Mouse (Mus musculus): ENCODE results near the gene Elavl2. TPM values are rescaled to one million over a fixed set of nuclear protein-coding genes. Genes with fewer than 3 reads are reported as not detected.
A peak's percentile ranks its signal among the peaks of the same experiment; 100 is the strongest.

The Elavl2 gene
- polyA plus RNA-seq, 1 experiment from 2014 or later: 1.4 TPM

GRCm38 (mm10) chr4:91244554-91244953 is 156.0 kb downstream of the Elavl2 start:
- H3K9me3 ChIP-seq (replicated peaks): no peaks in the 10 kb centered on the region
- no peak overlapping the region for H3K4me2 ChIP-seq
- 0 out of 2 replicates have a peak, but pooled peaks cover 3% of the 10 kb centered on the region for H3K4me1 ChIP-seq (replicated peaks)
- no peaks in the 10 kb centered on the region for H3K27me3 ChIP-seq
- no peaks in the 10 kb centered on the region for H3K36me3 ChIP-seq
- H3K27ac ChIP-seq: no peak overlapping the region
- no peak for ATAC-seq (replicated peaks; ENCODE audit: insufficient number of reproducible peaks, insufficient read depth, low FRiP score, low read depth)
- H3K4me3 ChIP-seq: no peak overlapping the region
- H3K9ac ChIP-seq: no peak overlapping the region
- WGBS: 42% methylated on average over 9 of the region's 9 CpGs

- H3K4me1 ChIP-seq (replicated peaks): 0 out of 2 replicates have a peak, but pooled peaks cover 3% of the 10 kb centered on the region
- no peak overlapping the region for H3K9ac ChIP-seq
- WGBS: 81% methylated on average over 4 of the region's 4 CpGs
- no peak overlapping the region for H3K4me3 ChIP-seq
- no peaks in the 10 kb centered on the region for H3K9me3 ChIP-seq (replicated peaks)
- H3K27me3 ChIP-seq: no peaks in the 10 kb centered on the region
- H3K4me2 ChIP-seq: no peak overlapping the region
- no peaks in the 10 kb centered on the region for H3K36me3 ChIP-seq
- H3K27ac ChIP-seq: no peak overlapping the region
- no peak for ATAC-seq (replicated peaks; ENCODE audit: insufficient number of reproducible peaks, insufficient read depth, low FRiP score, low read depth)
Observed at GRCm38 (mm10) chr4:91243896-91244295, 156.7 kb downstream of the Elavl2 start.

- no peak for ATAC-seq (replicated peaks; ENCODE audit: insufficient number of reproducible peaks, insufficient read depth, low FRiP score, low read depth)
- Histone ChIP-seq H3K4me2 (no peak overlapping the region), H3K27ac (no peak overlapping the region), H3K4me1 (replicated peaks) (no peaks in the 10 kb centered on the region), H3K36me3 (no peaks in the 10 kb centered on the region), H3K4me3 (no peak overlapping the region), H3K27me3 (no peaks in the 10 kb centered on the region), H3K9me3 (replicated peaks) (no peaks in the 10 kb centered on the region), H3K9ac (no peak overlapping the region)
- WGBS: 73% methylated on average over 6 of the region's 6 CpGs
Observed at GRCm38 (mm10) chr4:91238739-91239485, 161.7 kb downstream of the Elavl2 start.

GRCm38 (mm10) chr4:91236976-91237375 is 163.6 kb downstream of the Elavl2 start:
- ATAC-seq (replicated peaks; ENCODE audit: insufficient number of reproducible peaks, insufficient read depth, low FRiP score, low read depth): no peak
- Histone ChIP-seq H3K4me3 (no peak overlapping the region), H3K27ac (no peak overlapping the region), H3K9ac (no peak overlapping the region), H3K9me3 (replicated peaks) (no peaks in the 10 kb centered on the region), H3K4me1 (replicated peaks) (no peaks in the 10 kb centered on the region), H3K36me3 (no peaks in the 10 kb centered on the region), H3K4me2 (no peak overlapping the region), H3K27me3 (no peaks in the 10 kb centered on the region)
- 46% methylated on average over 7 of the region's 7 CpGs for WGBS

- Histone ChIP-seq H3K27me3 (no peaks in the 10 kb centered on the region), H3K4me1 (replicated peaks) (no peaks in the 10 kb centered on the region), H3K9me3 (replicated peaks) (no peaks in the 10 kb centered on the region), H3K4me2 (no peak overlapping the region), H3K4me3 (no peak overlapping the region), H3K9ac (no peak overlapping the region), H3K36me3 (no peaks in the 10 kb centered on the region), H3K27ac (no peak overlapping the region)
- 78% methylated on average over 6 of the region's 6 CpGs for WGBS
- ATAC-seq (replicated peaks; ENCODE audit: insufficient number of reproducible peaks, insufficient read depth, low FRiP score, low read depth): no peak
Observed at GRCm38 (mm10) chr4:91234941-91235340, 165.6 kb downstream of the Elavl2 start.

- Histone ChIP-seq H3K9ac (no peak overlapping the region), H3K4me3 (no peak overlapping the region), H3K4me2 (no peak overlapping the region), H3K36me3 (no peaks in the 10 kb centered on the region), H3K4me1 (replicated peaks) (no peaks in the 10 kb centered on the region), H3K27me3 (no peaks in the 10 kb centered on the region), H3K27ac (no peak overlapping the region), H3K9me3 (replicated peaks) (no peaks in the 10 kb centered on the region)
- ATAC-seq (replicated peaks; ENCODE audit: insufficient number of reproducible peaks, insufficient read depth, low FRiP score, low read depth): no peak
- WGBS: 84% methylated on average over 6 of the region's 6 CpGs
Observed at GRCm38 (mm10) chr4:91233599-91233998, 167.0 kb downstream of the Elavl2 start.

GRCm38 (mm10) chr4:91230439-91230863 is 170.1 kb downstream of the Elavl2 start:
- Histone ChIP-seq H3K36me3 (no peaks in the 10 kb centered on the region), H3K4me3 (no peak overlapping the region), H3K27ac (no peak overlapping the region), H3K4me1 (replicated peaks) (no peaks in the 10 kb centered on the region), H3K27me3 (no peaks in the 10 kb centered on the region), H3K9me3 (replicated peaks) (no peaks in the 10 kb centered on the region), H3K9ac (no peak overlapping the region), H3K4me2 (no peak overlapping the region)
- no peak for ATAC-seq (replicated peaks; ENCODE audit: insufficient number of reproducible peaks, insufficient read depth, low FRiP score, low read depth)
- WGBS: 82% methylated on average over 1 of the region's 1 CpGs

- WGBS: 72% methylated on average over 3 of the region's 3 CpGs
- Histone ChIP-seq H3K27me3 (no peaks in the 10 kb centered on the region), H3K4me2 (no peak overlapping the region)
Observed at GRCm38 (mm10) chr4:91228341-91228740, 172.2 kb downstream of the Elavl2 start.

GRCm38 (mm10) chr4:91223811-91224210 is 176.8 kb downstream of the Elavl2 start:
- no peak overlapping the region for H3K4me2 ChIP-seq
- no peak overlapping the region for H3K9ac ChIP-seq
- H3K4me3 ChIP-seq: no peak overlapping the region
- no peaks in the 10 kb centered on the region for H3K4me1 ChIP-seq (replicated peaks)
- no peaks in the 10 kb centered on the region for H3K27me3 ChIP-seq
- no peaks in the 10 kb centered on the region for H3K9me3 ChIP-seq (replicated peaks)
- no peak overlapping the region for H3K27ac ChIP-seq
- no peaks in the 10 kb centered on the region for H3K36me3 ChIP-seq
- ATAC-seq (replicated peaks; ENCODE audit: insufficient number of reproducible peaks, insufficient read depth, low FRiP score, low read depth): no peak
- WGBS: 66% methylated on average over 4 of the region's 4 CpGs

More at GRCm38 (mm10) chr4:91228341-91228740, 172.2 kb downstream of the Elavl2 start:
- no peak for ATAC-seq (replicated peaks; ENCODE audit: insufficient number of reproducible peaks, insufficient read depth, low FRiP score, low read depth)
- Histone ChIP-seq H3K4me1 (replicated peaks) (no peaks in the 10 kb centered on the region), H3K36me3 (no peaks in the 10 kb centered on the region), H3K4me3 (no peak overlapping the region), H3K9ac (no peak overlapping the region), H3K9me3 (replicated peaks) (no peaks in the 10 kb centered on the region), H3K27ac (no peak overlapping the region)

- 85% methylated on average over 3 of the region's 3 CpGs for WGBS
- Histone ChIP-seq H3K27me3 (no peaks in the 10 kb centered on the region), H3K9me3 (replicated peaks) (no peaks in the 10 kb centered on the region), H3K27ac (no peak overlapping the region), H3K4me1 (replicated peaks) (no peaks in the 10 kb centered on the region), H3K4me3 (no peak overlapping the region), H3K4me2 (no peak overlapping the region), H3K9ac (no peak overlapping the region), H3K36me3 (no peaks in the 10 kb centered on the region)
- ATAC-seq (replicated peaks; ENCODE audit: insufficient number of reproducible peaks, insufficient read depth, low FRiP score, low read depth): no peak
Observed at GRCm38 (mm10) chr4:91219322-91219721, 181.3 kb downstream of the Elavl2 start.

GRCm38 (mm10) chr4:91213917-91214316 is 186.7 kb downstream of the Elavl2 start:
- no peak overlapping the region for H3K4me2 ChIP-seq
- H3K4me1 ChIP-seq (replicated peaks): no peaks in the 10 kb centered on the region
- 43% methylated on average over 3 of the region's 3 CpGs for WGBS
- no peak overlapping the region for H3K9ac ChIP-seq
- ATAC-seq (replicated peaks; ENCODE audit: insufficient number of reproducible peaks, insufficient read depth, low FRiP score, low read depth): 0 out of 2 replicates have a peak, but pooled peaks have one; percentile 53
- no peaks in the 10 kb centered on the region for H3K9me3 ChIP-seq (replicated peaks)
- no peak overlapping the region for H3K27ac ChIP-seq
- H3K27me3 ChIP-seq: no peaks in the 10 kb centered on the region
- no peak overlapping the region for H3K4me3 ChIP-seq
- H3K36me3 ChIP-seq: no peaks in the 10 kb centered on the region
